Mouse (Mus musculus) liver, embryonic 14.5 days (tissue): ENCODE measurements around the gene F11r.

ENCODE experiments used
- CTCF ChIP-seq: IDR thresholded peaks from 2 replicates; pipeline ENCODE4 v1.5.1; 2016; ENCODE audit warnings: antibody characterized with exemption, low read depth, control low read depth
- EP300 ChIP-seq: IDR thresholded peaks from 2 replicates; pipeline ENCODE4 v1.6.1; 2016; ENCODE audit warnings: antibody characterized with exemption, low read depth

DNA sequence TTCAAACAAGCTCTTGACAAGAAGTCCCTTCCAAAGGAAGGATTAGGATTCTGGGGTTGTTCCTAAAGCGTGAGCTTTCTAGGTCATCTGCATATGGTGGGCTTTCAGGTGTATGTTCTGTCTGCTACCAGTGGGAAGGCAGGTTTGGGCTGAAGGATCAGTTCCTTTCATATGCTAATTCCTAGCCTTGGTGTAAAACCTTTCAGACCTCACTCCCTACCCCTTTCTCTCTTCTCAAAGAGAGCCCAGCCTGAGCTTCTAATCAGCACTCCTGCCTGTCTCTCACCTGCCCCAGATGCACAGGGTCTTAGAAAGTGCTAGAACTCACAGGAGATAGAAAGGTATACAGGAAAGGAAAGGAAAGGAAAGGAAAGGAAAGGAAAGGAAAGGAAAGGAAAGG lies 34.1 kb downstream of the F11r start:
- TF ChIP-seq CTCF = no peak
- TF ChIP-seq EP300 = no peak
